Mouse (Mus musculus): ENCODE data around the gene Olfr1174-ps.

The Olfr1174-ps gene

DNA sequence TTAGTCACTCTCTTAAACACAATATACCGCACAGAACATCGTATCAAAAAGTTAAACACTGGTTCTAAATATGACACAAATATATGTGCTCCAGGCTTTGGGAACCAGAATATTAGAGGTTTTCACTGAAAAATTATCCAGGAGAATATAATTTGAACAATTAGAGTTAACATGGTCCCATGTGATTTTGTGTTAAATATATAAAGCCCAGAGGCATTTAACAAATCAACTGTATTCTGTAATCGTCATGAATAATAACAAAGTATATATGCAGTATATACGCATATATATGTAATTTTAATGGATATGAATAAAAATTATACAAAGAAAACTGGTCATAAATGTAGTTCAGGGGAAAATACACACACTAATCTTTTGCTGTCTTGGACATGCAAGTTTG lies at the start of gene Olfr1174-ps:
Gene Olfr1174-ps, minus strand, starts transcription at position 101 of the 400 bp plus-strand sequence.
- DNase-seq (ENCODE audit: low read depth): no peak

- DNase-seq (ENCODE audit: low read depth): peak; percentile 38
These were observed 41.4 kb upstream of the Olfr1174-ps start for GRCm38 (mm10) chr2:88356304-88356703.

DNA sequence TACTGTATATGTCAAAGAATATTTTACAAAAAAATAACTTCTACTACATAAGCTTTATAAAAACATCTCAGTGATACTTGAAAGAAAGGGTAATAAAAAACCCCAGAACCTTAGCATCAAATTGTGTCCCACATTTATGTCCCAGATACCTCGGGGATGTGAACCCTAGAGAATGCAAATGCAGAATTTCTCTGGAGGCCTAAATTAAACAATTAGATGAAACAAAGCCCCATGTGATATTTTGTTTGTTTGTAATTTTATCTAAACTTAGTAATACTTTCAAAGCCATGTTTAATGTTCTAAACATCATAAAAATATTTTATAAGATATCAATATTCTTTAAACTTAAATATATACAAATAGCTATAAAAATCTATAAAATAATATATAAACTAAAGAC lies 31.5 kb upstream of the Olfr1174-ps start, which contains the start of gene Olfr1177-ps:
Gene Olfr1177-ps, minus strand, starts transcription at position 101 of the 400 bp plus-strand sequence.
- no peak for DNase-seq (ENCODE audit: low read depth)

DNA sequence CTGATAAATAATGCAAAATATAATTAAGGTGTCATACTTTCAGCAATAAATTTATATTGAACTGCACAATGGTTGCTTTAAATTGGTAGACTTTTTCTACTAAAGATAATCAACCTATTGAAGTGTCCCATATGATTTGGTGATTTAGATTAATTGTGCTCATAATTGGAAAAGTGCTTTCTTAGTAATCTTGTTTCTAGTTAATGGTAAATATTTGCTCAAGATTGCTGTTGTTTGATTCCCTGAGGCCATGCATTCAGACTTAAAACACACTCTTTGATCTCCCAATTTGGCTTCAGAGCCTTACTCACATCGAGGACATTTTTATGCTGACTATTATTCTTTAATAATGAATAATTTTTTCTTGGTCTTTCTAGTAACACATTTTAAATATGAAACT lies 21.5 kb upstream of the Olfr1174-ps start, which contains the start of gene Olfr1176:
Gene Olfr1176, plus strand, starts transcription at position 301 of the 400 bp plus-strand sequence.
- no peak for DNase-seq (ENCODE audit: low read depth)

- DNase-seq (ENCODE audit: low read depth): no peak
These were observed 12.2 kb upstream of the Olfr1174-ps start, which contains the start of gene Olfr1175-ps for GRCm38 (mm10) chr2:88327115-88327514. Gene Olfr1175-ps (minus strand): TSS chr2:88327215.

GRCm38 (mm10) chr2:88279775-88280174 lies 35.2 kb downstream of the Olfr1174-ps start, which contains the start of gene Olfr1173:
Gene Olfr1173 (minus strand): TSS chr2:88279875.
- DNase-seq (ENCODE audit: low read depth): no peak
